Mouse (Mus musculus): ENCODE results near the gene Crebl2.

Crebl2 gene

DNA sequence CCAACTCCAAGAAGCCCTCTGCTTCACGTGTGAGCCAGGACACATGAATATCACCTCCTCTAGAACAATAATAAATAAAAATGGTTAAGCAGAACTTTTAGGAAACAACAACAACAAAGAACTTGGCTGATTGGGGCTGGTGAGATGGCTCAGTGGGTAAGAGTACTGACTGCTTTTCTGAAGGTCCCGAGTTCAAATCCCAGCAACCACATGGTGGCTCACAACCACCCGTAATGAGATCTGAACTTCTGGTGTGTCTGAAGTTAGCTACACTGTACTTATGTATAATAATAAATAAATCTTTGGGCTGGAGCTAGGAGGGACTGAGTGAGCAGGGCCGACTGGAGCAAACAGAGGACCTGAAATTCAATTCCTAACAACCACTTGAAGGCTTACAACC lies 47.3 kb downstream of the Crebl2 start:
- DNase-seq, result no peak

DNA sequence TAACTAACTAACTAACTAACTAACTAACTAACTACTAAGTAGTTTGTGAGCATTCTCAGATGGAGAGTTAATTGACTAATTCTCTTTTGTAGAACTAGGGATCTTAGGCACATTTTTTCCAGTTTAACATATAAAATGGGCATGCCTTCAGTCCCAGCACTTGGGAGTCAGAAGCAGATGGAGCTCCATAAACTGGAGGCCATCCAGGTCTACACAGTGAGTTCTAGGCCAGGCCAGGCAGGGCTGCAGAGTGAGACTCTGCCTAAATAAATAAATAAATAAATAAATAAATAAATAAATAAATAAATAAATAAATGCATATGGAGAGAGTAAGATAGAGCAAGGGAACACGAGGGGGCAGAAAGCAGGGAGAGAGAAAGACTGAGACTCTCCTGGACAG lies 47.9 kb downstream of the Crebl2 start:
- no peak for DNase-seq

DNA sequence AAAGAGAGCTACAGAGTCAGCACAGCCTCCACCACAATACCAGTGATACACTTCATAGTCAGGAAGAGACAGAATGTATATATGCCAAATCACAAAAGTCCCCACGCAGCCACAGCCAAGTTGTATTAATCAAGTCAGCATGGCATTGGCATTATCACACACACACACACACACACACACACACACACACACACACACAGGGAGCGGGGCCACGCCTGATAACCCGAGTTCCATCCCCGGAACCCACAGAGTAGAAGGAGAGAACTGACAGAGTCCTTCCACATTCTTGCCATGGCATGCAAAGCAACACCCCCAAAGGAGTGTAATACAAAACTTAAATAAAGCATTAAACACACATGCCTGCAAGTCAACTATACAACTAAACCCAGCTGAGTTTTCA lies 49.6 kb downstream of the Crebl2 start:
- no peak for DNase-seq

DNA sequence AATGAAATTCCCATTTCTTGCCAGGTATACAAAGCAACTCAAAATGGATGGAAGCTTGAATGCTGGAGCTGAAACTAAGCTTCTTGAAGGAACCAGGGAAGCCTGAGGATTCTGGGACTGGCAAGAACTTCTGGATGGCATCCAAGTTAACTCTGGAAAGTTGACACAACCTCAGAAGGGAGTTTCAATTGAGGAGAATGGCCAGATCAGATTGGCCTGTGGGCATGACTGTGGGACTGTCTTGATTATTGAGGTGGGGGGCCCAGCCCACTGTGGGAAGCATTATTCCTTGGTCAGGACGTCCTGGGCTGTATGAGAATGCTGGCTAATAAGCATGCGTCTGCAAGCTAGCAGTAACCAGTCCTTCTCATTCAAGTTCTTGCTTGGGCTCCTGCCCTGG lies 50.1 kb downstream of the Crebl2 start:
- DNase-seq, result no peak

DNA sequence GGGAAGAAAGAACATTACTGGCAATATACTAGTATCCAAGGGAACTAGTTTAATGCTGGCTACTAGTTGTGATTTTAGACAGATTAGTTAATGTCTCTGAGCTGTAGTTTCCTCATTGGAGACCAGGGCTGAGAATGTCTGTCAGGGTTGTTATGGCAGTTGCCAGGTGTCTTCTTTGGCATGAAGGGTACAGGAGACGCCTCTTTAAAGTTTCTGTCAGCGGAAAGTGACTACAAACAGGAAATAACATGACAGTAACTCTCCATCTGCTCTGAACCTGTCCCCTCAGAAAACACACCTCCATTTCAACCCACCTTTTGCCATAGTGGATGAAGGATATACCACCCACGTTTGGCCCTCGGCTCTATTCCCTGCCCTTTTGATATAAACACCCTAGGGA lies 53.7 kb downstream of the Crebl2 start:
- DNase-seq, result no peak

DNA sequence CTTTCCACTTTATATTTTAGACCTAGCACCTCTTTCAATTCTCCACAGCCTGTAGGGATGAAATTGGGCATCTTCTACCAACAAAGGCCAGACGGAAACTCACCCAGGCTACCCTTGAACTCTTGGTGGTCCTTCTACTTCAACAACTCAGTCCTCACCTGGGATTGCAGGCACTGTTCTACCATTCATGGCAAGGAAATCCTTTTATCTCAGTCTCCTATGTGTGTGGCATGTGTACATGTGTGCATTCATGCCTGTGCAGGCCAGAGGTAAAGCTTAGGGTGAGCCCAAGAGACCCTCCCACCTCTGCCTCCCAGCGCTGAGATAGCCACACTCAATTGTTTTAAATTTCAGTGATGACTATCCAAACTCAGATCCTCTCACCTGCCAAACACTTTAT lies 55.6 kb downstream of the Crebl2 start:
- DNase-seq, result no peak

DNA sequence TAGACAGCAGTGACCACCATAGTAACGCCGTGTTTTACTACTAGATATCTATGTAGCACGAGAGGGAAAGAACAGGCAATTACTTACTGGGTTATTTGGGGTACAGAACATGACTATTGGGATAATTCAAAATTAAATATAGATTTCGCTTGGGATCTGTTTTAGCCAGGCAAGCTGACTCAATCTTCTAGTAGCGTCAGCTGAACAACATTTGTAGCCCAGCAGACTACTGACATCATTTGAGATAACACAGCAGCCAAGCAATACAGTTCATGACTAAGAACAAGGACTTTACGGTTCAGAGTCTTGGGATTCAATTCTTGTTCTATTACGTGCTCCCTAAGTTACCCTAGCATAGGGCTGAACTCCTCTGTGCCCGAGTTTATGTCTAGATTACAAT lies 56.5 kb downstream of the Crebl2 start:
- no peak for DNase-seq

DNA sequence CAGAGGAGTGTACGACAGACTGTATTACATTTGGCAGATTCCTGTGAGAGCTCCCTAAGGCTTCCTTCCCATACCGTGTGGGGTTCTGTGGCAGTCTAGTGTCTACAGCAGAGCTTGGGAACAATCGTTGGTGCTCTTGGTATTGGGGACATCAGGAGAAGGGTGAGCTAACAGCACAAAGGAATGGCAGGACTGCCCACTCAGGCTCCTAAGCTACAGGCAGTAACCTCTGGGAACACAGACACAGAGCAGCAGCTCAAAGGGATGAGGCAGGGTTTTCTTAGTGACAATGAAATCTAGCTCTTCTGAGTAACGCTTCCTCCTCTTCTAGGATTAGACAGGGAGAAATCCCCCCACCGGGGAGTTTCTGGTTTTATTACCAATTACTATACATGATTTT lies 57.1 kb downstream of the Crebl2 start:
- no peak for DNase-seq

DNA sequence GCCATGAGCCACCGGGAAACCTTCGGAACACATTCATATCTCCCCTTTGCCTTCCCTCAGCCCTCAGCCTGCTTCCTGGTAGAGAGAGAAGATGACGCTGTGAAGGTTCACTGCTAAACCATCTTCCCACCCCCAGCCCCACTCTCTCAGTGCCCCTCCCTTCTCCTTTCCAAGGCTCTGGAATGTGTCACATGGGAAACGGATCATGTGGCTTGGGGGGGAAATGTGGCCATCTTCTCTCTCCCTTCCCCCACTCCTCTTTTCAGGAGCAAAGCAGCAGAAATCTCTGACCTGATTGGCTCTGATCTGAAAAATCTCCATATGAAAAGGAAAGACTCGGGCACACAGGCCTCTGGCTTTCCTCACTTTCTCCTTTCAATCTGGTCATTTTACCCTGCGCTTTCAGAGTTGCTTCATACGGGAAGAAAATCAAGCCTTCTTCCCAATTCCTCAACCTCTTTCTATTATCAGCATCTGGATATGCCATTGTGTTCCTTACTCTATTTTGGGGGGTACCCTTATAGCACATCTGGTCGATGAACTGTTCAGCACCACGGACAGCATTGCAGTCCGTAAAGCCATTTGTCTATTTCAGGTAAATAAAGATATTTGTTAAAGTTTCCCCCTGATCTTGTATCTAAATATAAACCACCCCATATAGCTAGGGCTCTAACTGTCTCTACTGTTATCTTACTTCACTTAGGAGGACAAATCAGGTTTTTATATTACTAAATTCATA lies 57.9 kb downstream of the Crebl2 start:
- peak; percentile 49 for DNase-seq

DNA sequence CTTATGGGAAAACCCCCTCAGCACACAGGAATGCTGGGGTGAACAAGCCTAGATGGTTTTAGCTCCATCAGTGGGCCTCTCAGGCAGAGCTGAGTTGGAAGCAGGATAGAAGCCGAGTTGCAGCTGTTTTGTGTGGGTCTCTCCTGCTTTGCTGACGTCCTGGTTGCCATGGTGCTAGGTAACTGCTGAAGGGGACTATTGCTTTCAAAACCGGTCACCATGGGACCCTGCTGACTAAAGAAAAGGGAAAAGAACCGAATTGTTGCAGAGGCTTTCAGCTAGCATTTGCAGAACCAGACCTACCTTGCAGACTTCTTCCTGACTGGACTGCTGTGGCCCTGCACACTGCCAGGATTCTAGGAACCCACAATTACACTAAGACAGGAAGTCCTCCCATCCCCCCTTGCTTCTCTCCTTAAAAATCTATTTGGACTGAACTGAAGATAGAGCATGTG lies 58.6 kb downstream of the Crebl2 start:
- DNase-seq, result no peak

DNA sequence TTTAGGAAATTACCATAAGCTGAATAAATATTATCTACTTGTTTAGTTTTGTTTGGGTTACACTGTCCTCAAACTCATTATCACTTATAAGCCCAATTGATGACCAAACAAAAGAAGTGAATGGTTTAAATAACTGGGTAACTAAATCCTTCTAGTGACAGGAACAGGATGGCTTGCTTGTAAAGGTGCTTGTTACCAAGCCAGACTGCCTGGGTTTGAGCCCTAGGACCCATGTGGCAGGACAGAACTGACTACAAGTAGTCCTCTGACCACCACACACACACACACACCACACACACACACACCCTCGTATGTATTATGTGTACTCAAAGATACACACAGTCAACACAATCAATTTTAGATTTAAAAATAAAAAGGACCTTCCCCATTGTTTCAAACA lies 59.8 kb downstream of the Crebl2 start:
- no peak for DNase-seq

DNA sequence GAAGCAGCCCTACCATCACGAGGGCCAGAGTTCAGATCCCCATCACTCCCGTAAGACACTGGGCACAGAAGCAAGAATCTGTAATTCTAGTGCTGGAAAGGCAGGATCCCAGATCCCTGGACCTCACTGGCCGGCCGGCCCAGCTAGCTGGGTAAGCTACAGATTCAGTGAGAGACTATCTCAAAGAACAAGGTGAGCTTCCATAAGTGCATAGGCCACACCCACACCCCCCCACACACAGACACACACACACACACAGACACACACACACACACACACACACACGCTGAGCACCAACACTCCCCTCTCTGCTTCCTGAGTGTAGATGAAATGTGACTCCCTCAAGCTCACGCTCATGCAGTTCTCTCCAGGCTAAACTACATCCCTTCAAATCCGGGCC lies 60.5 kb downstream of the Crebl2 start:
- DNase-seq, result no peak

DNA sequence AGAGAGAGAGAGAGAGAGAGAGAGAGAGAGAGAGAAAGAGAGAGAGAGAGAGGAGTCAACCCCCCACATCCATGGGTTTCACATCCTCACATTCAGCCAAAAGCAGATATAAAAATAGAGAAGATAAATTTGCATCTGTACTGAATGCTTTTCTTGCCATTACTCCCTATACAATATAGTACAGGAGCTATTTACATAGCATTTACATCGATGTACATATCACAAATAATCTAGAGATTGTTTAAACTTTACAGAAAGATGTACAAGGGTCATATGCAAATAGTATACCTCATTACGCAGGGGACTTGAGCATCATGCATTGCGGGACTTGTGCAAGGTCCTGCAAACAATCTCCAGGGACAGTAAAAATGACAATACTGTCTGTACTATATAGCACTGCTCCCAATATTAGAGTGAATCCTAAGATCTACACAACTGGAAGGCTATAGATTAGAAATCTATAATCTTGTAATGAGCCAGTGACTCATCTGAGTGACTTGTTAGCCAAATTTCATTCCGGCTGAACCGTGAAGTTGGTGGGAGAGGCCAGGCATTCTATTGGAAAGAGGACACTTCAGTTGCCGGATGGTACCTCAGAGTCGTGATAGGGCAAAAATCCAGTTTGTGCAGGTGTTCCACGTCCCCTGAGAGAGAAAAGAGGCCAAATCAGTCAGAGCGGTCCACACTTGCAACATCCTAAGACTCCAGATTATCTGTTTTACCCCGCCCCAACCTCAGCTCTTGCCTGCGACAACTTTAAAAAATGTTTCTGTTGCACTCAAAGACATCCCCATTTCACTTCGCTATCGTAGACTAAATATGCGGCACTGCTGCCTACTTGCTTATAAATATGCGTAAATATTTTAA lies 66.8 kb downstream of the Crebl2 start:
- DNase-seq, result no peak

DNA sequence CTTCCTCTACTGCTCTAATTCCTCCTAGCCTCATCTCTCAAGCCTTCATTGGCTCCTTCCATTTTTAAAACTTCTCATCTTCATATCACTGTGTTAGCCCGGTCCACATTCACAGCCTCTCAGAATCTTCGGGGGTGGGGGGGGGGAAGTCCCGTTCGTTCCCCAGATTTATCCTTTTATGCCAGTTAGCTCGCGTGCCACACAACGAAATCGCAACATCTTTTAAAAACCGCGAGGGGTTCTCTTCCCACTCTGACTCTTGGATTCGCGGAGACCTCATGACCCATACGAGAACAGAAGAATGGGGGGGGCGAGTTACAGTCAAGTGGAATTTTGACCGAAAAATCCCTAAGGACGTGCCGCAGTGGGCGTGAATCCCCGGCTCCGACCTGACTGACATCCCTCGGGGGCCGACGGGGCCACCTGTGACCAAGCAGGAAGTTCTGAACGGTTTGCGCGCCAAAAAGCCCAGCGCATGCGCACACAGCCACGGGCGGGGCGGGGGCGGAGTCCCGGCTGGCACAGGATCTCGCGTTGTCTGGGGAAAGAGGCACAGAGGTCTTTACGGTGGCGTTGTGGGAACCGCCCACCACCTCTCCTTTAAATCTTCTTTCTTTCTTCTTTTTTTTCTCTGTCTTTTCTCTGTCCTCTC lies 67.6 kb downstream of the Crebl2 start:
- DNase-seq, result peak; percentile 97

DNA sequence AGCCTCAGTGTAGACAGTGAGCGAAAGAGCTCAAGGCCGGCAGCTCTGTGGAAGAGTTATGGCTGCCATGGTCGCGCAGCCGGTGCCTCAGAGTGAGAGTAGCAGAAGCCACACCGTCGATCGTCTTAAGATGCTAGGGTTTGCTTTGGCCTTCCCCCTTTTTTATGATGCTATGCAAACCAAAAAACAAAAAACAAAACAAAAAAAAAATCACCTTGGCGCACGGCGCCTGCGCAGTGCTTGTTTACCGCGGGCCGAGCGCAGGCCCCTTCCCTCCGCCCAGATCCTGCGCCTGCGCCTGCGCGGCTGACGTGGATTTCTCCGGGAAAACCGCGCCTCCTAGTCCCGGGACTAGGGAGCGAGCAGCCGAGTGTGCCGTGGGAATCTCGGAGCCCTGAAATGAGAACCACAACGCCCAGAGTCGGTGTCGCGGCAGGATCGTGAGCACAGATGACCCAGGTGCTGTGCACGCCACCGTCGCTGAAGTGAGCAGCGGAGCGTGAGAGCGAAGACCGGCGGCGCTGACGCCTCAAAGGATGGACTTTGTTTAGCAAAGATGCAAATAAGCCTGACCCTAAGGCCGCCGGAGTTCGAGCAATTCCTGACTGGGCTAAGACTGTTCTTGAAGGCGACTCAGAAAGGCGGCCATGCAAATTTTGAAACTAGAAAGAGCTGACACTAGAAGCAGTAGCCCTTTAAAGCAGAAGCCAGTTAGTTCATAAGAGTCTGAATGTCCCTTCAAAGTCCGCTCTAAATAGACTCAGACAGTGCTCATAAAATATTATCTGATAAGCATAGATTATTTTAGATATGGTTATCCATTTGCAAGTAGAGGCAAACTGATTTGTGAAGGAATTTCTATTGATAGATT lies 68.4 kb downstream of the Crebl2 start, which contains the start of gene Gpr19:
Gpr19 (minus strand) TSS at position 484 of the 871 bp plus-strand sequence.
- peak; percentile 95 for DNase-seq

DNA sequence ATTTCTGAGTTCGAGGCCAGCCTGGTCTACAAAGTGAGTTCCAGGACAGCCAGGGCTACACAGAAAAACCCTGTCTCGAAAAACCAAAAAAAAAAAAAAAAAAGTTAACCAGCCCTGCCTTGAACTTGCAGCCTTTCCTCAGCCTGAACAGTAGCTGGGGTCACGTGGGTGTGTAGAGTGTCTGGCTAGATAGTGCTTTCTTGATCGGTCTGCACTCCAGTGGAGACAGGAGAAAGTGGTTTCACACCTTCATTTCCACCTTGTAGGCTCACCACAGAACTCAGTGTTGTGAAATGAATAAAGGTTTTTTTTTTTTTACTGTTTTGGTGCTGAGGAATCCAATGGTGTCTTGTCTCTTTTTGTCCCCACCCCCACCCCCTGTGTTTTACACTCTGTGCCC lies 73.4 kb downstream of the Crebl2 start:
- DNase-seq, result no peak

DNA sequence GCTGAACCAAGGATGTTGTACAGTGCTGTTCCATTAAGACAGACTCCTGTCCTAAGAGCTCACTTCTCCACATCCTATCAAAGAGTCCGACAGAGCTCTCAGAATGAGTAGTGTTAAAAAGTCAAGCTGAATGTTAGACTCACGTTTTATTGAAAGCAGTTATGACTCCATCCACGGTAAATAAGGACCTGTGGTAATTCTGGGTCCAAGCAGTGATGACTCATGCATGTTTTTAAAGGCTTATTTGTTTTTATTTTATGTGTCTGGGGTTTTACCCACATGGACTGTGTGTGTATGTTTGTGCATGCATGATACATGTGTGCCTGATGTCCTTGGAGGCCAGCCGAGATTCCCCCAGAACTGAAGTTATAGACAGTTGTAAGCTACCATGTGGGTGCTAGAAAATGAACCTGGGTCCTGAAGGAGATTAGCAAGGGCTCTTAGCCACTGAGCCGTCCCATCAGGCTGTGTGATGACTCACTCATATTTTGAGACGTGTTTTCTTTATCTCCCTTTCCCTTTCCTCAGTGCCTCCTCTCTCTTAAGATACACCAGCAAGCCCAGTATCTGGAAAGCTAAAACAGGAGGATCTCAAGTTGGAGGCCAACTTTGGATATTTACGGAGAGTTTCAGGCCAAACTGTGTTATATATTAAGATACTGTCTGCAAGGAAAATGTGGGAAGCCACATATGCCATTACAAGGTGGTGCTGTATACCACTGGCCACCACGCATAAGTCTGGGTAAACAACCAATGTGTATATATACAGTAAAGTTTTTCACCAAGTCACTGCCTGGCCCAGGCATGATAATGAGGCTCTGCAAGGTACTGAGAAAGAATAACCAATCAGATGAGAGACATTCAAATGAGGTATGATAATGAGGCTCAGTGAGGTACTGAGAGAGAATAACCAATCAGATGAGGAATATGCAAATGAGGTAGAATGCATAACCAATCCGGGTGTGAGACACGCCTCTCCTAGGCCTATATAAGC lies 74.2 kb downstream of the Crebl2 start:
- no peak for DNase-seq

DNA sequence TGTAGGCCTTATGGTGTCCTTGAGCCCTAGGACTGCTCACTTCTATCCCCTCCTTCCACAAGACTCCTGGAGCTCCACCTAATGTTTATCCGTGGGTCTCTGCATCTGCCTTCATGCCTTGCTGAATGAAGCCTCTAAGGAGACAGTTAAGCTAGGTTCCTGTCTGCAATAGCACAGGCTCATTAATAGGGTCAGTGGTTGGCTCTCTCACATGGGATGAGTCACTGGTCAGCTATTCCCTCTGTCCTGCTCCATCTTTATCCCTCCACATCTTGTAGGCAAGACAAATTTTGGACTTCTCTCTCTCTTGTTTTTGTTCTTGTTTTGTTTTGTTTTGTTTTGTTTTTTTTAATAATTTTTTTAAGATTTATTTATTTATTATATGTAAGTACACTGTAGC lies 75.9 kb downstream of the Crebl2 start:
- DNase-seq, result no peak

Data from lung, postnatal 10 days (tissue).